Mouse (Mus musculus): ENCODE measurements around the gene Snx29.

The Snx29 gene

GRCm38 (mm10) chr16:11629704-11630103, 307.0 kb downstream of the Snx29 start:
- in situ Hi-C loops (cut with MboI, MseI) = loop anchor here (10.0 kb wide), 1 partner anchor 735 kb away; no protein-coding TSS in a partner anchor

- in situ Hi-C loops (cut with MboI, MseI) = no loop called here
These were observed 307.8 kb downstream of the Snx29 start for GRCm38 (mm10) chr16:11630489-11630888.

- in situ Hi-C loops (cut with MboI, MseI) = no loop called here
These were observed 309.6 kb downstream of the Snx29 start for GRCm38 (mm10) chr16:11632205-11632747.

DNA sequence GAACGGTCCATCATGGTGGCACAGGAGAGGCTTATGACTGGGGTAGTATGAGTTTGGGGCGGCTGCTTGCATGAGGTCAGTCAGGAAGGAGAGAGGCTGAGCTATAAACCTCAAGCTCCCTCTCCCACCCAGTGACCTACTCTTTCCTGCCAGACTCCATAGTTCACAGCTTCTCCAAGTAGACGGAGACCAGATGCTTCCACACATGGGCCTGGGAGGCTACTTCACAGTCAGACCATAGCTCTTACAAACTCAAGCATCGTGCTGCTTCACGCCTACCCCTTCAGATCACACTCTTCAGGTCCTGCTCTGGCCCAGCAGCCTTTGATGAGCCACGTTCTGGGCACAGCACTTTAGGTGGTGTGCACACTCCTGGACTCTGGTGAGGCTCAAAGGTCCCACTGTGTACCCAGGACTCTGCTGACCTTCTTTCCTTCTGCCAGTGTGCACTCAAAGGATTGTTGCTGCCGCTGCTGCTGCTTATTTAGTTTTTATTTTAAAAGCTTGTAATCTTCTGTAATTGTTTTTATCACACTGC, 313.6 kb downstream of the Snx29 start:
- in situ Hi-C loops (cut with MboI, MseI) = no loop called here

DNA sequence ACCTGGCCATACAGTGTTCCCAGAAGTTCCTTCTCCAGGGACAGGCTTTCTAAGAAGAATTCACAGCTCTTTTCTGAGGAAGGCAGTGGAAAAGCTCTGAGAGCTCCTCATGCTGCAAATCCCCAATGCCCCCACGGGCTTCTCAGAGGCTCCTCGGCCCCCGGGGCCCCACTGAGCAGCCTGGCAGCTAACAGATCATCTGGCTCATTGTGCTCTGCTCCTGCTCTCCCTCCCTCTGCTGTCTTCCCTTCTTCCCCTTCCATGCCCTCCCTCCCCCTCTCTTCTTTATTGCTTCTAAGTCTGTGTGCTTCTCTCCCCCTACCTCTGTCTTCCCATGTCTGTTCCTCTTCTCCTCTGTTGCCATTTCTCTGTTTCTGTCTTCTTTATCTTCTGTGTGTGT, 314.2 kb downstream of the Snx29 start:
- in situ Hi-C loops (cut with MboI, MseI) = no loop called here

DNA sequence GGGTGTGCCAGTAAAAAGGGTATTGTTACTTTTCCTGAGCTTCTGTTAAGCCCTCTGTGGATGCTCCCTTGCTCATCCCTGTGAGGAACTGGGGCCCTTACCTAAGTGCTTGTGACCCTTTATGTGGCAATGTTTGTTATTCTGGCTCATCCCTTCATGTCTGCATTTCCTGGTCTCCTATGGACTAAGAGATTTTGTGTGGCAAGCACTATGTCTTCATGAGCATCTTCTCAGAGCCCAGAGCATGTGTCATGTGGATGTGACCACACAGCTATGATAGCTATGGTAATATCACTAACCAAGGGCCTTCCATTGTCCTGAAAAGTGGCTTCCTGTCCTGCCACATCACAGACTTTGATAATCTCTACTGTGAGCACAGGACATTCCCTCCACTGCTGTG, 315.1 kb downstream of the Snx29 start:
- in situ Hi-C loops (cut with MboI, MseI) = no loop called here

GRCm38 (mm10) chr16:11638739-11639138, 316.0 kb downstream of the Snx29 start:
- in situ Hi-C loops (cut with MboI, MseI) = no loop called here

DNA sequence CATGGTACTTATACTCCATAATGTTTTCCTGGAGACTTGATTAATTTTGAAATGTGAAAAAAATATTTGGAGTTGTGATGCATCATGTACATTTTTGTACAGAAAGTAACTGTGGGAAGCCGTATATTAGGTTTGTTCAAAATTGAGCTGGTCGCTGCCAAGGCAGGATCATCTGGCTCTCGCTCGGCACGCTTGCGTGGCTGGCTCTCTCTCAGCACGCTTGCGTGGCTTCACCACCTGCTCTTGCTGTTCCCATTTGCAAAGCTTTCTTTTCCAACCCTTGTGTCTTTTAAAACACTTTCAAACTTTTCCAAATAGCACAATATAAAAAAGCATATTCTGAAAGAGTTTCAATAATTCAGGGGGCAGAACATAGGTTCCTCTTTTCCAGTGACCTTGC, 317.2 kb downstream of the Snx29 start:
- in situ Hi-C loops (cut with MboI, MseI) = no loop called here

GRCm38 (mm10) chr16:11643603-11644002, 320.9 kb downstream of the Snx29 start:
- in situ Hi-C loops (cut with MboI, MseI) = no loop called here

- in situ Hi-C loops (cut with MboI, MseI) = no loop called here
These were observed 321.7 kb downstream of the Snx29 start for GRCm38 (mm10) chr16:11644399-11644798.

DNA sequence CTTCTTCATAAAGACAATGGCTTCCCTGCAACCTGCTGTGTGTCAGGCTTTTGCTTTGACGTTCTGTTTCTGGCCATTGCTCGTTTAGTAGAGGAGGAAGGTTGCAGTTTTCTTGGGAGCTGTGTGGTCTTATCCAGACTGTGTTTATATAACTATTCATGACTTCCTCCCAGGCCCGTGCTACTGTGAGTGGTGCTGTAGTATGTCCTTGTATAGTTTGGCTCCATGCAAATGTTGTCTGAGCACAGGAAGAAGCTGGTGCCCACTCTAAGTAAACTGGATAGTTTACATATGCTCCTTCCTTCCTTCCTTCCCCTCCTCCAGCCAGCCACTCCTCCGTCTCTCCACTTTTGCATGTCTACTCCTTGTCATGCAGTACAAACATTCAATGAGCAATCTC, 323.0 kb downstream of the Snx29 start:
- in situ Hi-C loops (cut with MboI, MseI) = no loop called here

DNA sequence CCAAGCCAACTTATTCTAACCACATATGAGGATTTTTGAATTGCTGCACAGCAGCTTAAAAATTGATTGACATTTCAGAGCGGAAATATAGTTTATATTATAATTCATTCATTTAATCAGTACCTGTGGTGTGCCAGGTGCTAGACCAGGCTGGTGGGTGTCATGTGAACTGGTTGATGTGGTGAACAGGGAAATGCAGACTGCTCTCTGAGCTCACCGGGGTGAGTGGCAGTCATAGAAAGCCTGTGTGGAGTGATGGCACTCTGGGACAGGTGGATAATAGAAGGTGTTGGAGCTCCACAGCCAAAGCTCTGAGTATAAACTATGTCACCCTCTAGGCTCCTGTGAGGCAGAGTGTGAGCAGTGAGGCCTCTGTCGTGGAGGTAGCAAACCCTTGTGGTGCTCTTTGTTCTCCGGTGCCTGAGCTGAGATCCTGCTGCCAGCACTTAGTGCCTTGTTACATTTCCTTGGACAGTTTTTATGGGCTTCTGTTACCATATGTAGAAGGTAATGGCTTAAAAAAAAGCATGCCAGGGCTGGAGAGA, 324.1 kb downstream of the Snx29 start:
- in situ Hi-C loops (cut with MboI, MseI) = no loop called here

DNA sequence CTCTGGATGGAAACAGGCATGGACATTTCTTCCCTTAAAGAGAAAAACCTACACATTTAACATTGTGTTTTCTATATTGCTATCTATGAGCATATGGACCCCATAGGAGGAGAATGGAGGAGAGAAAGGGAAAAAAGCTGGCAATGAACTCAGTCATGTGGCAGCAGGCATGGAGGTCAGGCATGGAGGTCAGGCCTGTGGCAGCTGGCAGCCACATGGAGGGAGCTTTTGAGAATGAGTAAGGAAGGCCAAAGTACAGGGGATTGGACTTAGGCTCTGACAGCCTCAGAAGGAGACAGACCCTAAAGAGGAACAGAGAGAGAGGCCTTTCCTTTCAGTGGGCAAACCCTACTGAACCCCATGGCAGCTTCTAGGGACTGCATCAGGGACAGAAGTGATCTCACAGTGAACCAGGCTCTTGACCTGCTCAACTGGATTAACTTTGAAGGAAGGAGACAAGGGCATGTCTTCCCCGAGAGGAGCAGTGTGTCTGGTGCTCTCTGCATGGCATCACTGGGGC, 325.5 kb downstream of the Snx29 start:
- in situ Hi-C loops (cut with MboI, MseI) = no loop called here

- in situ Hi-C loops (cut with MboI, MseI) = no loop called here
These were observed 330.1 kb downstream of the Snx29 start for GRCm38 (mm10) chr16:11652686-11653366.

GRCm38 (mm10) chr16:11655893-11656292, 333.2 kb downstream of the Snx29 start:
- in situ Hi-C loops (cut with MboI, MseI) = no loop called here

- in situ Hi-C loops (cut with MboI, MseI) = no loop called here
These were observed 334.4 kb downstream of the Snx29 start for GRCm38 (mm10) chr16:11657111-11657510.

DNA sequence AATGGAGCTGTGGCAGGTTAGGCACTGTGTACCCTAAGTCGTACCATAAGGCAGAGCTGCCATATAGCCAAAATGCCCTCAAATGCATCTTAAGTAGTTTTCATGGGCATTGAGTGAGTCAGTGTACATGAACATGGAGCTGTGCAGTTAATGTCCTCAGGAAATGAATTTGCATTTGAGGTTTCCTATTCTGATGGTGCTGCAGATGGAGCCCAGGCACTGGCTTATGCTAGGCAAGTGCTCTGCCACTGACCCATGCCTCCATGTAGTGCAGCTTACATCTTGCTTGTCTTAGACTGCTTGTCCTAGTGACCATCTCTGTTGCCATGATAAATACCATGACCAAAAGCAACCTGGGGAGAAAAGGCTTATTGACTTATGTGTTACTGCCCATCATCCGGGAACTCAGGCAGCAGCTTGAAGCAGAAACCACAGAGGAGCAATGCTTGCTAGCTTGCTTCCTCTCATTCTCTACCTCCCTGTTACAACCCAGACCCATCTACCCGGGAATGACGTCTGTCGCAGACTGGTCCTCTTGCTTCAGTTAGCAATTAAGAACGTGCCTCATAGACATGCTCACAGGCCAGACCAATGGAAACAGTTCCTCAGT, 336.5 kb downstream of the Snx29 start:
- in situ Hi-C loops (cut with MboI, MseI) = no loop called here

- in situ Hi-C loops (cut with MboI, MseI) = loop anchor here (5.0 kb wide), 2 partner anchors 42 to 63 kb away; no protein-coding TSS in a partner anchor
These were observed 342.4 kb downstream of the Snx29 start for GRCm38 (mm10) chr16:11664896-11665705.

GRCm38 (mm10) chr16:11665869-11666268, 343.2 kb downstream of the Snx29 start:
- in situ Hi-C loops (cut with MboI, MseI) = loop anchor here (5.0 kb wide), 1 partner anchor 64 kb away; no protein-coding TSS in a partner anchor

- in situ Hi-C loops (cut with MboI, MseI) = loop anchor here (5.0 kb wide), 1 partner anchor 66 kb away; no protein-coding TSS in a partner anchor
These were observed 345.7 kb downstream of the Snx29 start for GRCm38 (mm10) chr16:11668375-11668774.

DNA sequence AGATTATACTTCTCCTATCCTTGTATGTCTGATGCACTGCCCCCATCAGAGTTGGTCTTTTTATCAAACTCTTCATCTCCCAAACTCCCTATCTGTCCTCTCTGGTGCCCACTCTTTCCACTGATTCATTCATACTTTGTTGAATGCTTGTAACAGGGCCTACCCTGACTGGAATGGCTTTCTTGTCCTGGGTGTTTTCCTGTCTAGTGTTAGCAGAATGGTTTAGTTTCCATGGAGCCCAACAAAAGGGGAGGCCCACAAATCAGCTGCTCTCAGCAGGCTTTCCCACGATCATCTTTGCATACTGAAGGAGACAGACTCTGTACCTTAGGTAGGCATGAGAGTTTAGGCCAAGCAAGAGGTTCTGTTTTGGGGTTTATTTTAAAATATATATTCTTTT, 346.2 kb downstream of the Snx29 start:
- in situ Hi-C loops (cut with MboI, MseI) = loop anchor here (5.0 kb wide), 1 partner anchor 67 kb away; no protein-coding TSS in a partner anchor

All from regulatory T cell (primary cell).